Mouse (Mus musculus): ENCODE results near the gene Zfp846. TPM values are rescaled to one million over a fixed set of nuclear protein-coding genes. Genes with fewer than 3 reads are reported as not detected.
"Not testable (repeated sequence)": the region's sequence is repeated elsewhere in the genome, so short reads cannot be mapped to it uniquely, and the experiment has no call there.

The Zfp846 gene
- polyA plus RNA-seq, 1 experiment = 1.7 TPM

DNA sequence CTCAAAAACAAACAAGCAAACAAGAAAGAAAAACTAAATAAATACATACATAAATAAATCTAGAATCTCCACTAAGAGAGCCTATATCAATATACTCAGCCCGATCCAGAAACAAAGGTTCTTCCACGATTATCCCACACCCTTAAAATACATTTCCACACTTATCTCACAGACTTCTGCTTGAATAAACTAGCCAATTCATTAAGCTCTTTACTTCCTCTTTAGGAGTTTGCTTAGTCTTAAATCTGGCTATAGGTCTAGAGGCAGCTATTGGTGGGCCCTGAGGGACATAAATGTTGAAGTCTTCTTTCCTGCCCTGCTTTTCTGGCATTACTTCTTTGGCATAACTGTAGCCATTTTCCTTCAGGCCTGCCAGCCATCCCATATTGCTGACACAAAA, 50.2 kb downstream of the Zfp846 start:
- Histone ChIP-seq H3K36me3 (ENCODE audit: control insufficient read depth, insufficient read depth) (no peaks in the 10 kb centered on the region), H3K27me3 (ENCODE audit: control insufficient read depth, insufficient read depth, insufficient read length) (no peaks in the 10 kb centered on the region), H3K79me2 (ENCODE audit: control insufficient read depth, insufficient read depth) (no peaks in the 10 kb centered on the region), H3K4me3 (no peak overlapping the region), H3K4me2 (ENCODE audit: low read depth) (no peak overlapping the region), H3ac (ENCODE audit: control insufficient read depth, insufficient read length) (no peak overlapping the region)
- no peak for TF ChIP-seq CEBPB (IDR thresholded peaks at IDR 0.05; ENCODE audit: insufficient read depth, poor library complexity, severe bottlenecking)
- no peak for TF ChIP-seq USF1 (IDR thresholded peaks at IDR 0.05; ENCODE audit: low read depth)
- no peak for TF ChIP-seq TCF3 (IDR thresholded peaks at IDR 0.05; ENCODE audit: insufficient read length, low read depth)
- no peak for TF ChIP-seq POLR2AphosphoS2 (IDR thresholded peaks at IDR 0.05; ENCODE audit: insufficient read length, low read depth)
- TF ChIP-seq MYOD1 (IDR thresholded peaks at IDR 0.05; ENCODE audit: control insufficient read depth in 1 of 3, insufficient read length in 2 of 3, low read depth in 2 of 3) = no peak
- TF ChIP-seq POLR2A (IDR thresholded peaks at IDR 0.05; ENCODE audit: insufficient read length, low read depth) = no peak
- TF ChIP-seq REST (IDR thresholded peaks at IDR 0.05; ENCODE audit: insufficient read depth, insufficient read length) = no peak
- TF ChIP-seq E2F4 (IDR thresholded peaks at IDR 0.05; ENCODE audit: insufficient read depth) = no peak
- no peak for TF ChIP-seq MAX (IDR thresholded peaks at IDR 0.05; ENCODE audit: low read depth)

DNA sequence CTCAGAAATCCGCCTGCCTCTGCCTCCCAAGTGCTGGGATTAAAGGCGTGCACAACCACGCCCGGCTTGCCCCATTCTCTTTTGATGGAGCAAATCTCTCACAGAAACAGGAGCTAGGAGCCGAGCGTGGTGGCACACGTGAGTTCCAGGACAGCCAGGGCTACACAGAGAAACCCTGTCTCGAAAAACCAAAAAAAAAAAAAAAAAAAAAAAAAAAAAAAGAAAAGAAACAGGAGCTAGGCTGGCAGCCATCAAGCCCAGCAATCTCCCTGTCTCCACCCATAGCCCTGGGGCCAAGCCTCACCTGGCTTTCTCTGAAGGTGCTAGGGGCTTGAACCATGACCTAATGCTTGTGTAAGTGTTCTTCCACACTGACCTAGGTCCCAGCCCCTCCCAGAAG, 54.6 kb downstream of the Zfp846 start:
- not testable (repeated sequence) for H3K27me3 ChIP-seq (ENCODE audit: control insufficient read depth, insufficient read depth, insufficient read length); H3K4me2 ChIP-seq (ENCODE audit: low read depth); H3ac ChIP-seq (ENCODE audit: control insufficient read depth, insufficient read length); H3K36me3 ChIP-seq (ENCODE audit: control insufficient read depth, insufficient read depth); H3K4me3 ChIP-seq
- H3K79me2 ChIP-seq (ENCODE audit: control insufficient read depth, insufficient read depth) = peaks cover 14% of the 10 kb centered on the region

DNA sequence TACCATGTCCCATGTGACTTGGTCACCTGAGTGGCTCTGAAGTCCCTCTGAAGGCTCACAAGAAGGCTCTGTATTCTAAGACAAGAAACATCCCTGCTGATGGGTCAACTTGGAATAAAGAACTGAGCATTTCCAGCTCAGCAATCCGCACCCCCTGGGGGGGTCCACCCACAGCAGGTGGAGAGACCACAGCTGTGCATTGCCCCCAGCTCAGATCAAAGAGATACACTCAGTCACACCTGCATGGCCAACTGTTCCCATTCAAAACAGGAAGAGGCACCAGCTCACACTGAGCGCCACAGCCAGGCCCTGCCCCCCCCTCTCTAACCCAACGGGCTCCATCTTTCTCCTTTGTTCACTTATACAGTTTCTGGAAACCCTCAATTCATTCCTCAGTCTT, 55.2 kb downstream of the Zfp846 start:
- Histone ChIP-seq H3K27me3 (ENCODE audit: control insufficient read depth, insufficient read depth, insufficient read length) (no peaks in the 10 kb centered on the region), H3K36me3 (ENCODE audit: control insufficient read depth, insufficient read depth) (no peaks in the 10 kb centered on the region), H3K4me2 (ENCODE audit: low read depth) (no peak overlapping the region), H3K79me2 (ENCODE audit: control insufficient read depth, insufficient read depth) (peaks cover 19% of the 10 kb centered on the region), H3K4me3 (no peak overlapping the region), H3ac (ENCODE audit: control insufficient read depth, insufficient read length) (no peak overlapping the region)
- TF ChIP-seq USF1 (IDR thresholded peaks at IDR 0.05; ENCODE audit: low read depth) = no peak
- no peak for TF ChIP-seq E2F4 (IDR thresholded peaks at IDR 0.05; ENCODE audit: insufficient read depth)
- TF ChIP-seq TCF3 (IDR thresholded peaks at IDR 0.05; ENCODE audit: insufficient read length, low read depth) = no peak
- no peak for TF ChIP-seq TCF12 (IDR thresholded peaks at IDR 0.05; ENCODE audit: insufficient read depth, poor library complexity, severe bottlenecking)
- no peak for TF ChIP-seq POLR2A (IDR thresholded peaks at IDR 0.05; ENCODE audit: insufficient read length, low read depth)
- no peak for TF ChIP-seq MYOD1 (IDR thresholded peaks at IDR 0.05; ENCODE audit: control insufficient read depth in 1 of 3, insufficient read length in 2 of 3, low read depth in 2 of 3)

DNA sequence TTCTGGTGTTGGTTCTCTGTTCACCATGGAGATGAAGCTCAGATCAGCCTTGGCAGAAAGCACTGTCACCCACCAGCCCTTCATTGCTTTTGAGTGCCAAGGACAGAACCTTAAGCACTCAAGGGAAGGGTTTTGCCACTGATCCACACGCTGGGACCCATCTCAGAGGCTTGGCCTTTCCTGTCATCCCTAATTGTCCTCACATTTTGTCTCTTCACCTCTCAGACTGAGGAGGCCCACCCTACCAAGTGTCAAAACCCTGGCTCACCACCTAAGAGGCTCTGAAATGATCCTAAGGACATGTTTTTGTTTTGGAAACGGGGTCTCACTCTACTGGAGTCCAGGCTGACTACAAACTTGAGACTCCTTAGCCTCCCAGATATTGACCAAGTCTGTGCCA, 55.7 kb downstream of the Zfp846 start:
- Histone ChIP-seq H3K36me3 (ENCODE audit: control insufficient read depth, insufficient read depth) (no peaks in the 10 kb centered on the region), H3K27me3 (ENCODE audit: control insufficient read depth, insufficient read depth, insufficient read length) (no peaks in the 10 kb centered on the region), H3K79me2 (ENCODE audit: control insufficient read depth, insufficient read depth) (peaks cover 25% of the 10 kb centered on the region), H3ac (ENCODE audit: control insufficient read depth, insufficient read length) (no peak overlapping the region), H3K4me2 (ENCODE audit: low read depth) (no peak overlapping the region), H3K4me3 (no peak overlapping the region)
- TF ChIP-seq POLR2AphosphoS2 (IDR thresholded peaks at IDR 0.05; ENCODE audit: insufficient read length, low read depth) (no peak), SRF (IDR thresholded peaks at IDR 0.05; ENCODE audit: control insufficient read depth, insufficient read length, low read depth) (no peak), REST (IDR thresholded peaks at IDR 0.05; ENCODE audit: insufficient read depth, insufficient read length) (no peak), E2F4 (IDR thresholded peaks at IDR 0.05; ENCODE audit: insufficient read depth) (no peak), MAX (IDR thresholded peaks at IDR 0.05; ENCODE audit: low read depth) (no peak)

DNA sequence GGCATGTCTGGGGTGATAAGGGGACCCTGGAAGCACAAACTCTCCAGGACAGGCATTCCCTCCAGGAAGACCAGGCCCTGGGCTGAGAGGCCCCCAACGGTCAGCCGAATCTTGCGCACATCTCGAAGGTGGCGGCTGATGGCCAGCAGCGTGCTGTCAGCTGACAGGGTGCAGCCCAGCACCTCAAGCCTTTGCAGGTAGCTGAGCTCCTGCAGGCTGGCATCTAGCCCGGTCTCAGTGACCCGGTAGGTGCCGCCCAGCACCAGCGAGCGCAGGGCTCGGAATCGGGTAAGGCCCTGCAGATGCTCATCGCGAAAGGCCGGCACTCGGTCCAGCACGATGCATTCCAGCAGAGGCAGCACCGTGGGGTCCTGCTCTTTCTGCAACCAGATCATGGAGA, 57.5 kb downstream of the Zfp846 start:
- Histone ChIP-seq H3K4me2 (ENCODE audit: low read depth) (no peak overlapping the region), H3K4me3 (no peak overlapping the region), H3K79me2 (ENCODE audit: control insufficient read depth, insufficient read depth) (peaks cover 29% of the 10 kb centered on the region), H3K36me3 (ENCODE audit: control insufficient read depth, insufficient read depth) (no peaks in the 10 kb centered on the region), H3ac (ENCODE audit: control insufficient read depth, insufficient read length) (no peak overlapping the region), H3K27me3 (ENCODE audit: control insufficient read depth, insufficient read depth, insufficient read length) (no peaks in the 10 kb centered on the region)
- no peak for TF ChIP-seq E2F4 (IDR thresholded peaks at IDR 0.05; ENCODE audit: insufficient read depth)
- TF ChIP-seq USF1 (IDR thresholded peaks at IDR 0.05; ENCODE audit: low read depth) = no peak
- no peak for TF ChIP-seq MAX (IDR thresholded peaks at IDR 0.05; ENCODE audit: low read depth)
- no peak for TF ChIP-seq TCF12 (IDR thresholded peaks at IDR 0.05; ENCODE audit: insufficient read depth, poor library complexity, severe bottlenecking)
- TF ChIP-seq POLR2A (IDR thresholded peaks at IDR 0.05; ENCODE audit: insufficient read length, low read depth) = no peak
- no peak for TF ChIP-seq CEBPB (IDR thresholded peaks at IDR 0.05; ENCODE audit: insufficient read depth, poor library complexity, severe bottlenecking)

DNA sequence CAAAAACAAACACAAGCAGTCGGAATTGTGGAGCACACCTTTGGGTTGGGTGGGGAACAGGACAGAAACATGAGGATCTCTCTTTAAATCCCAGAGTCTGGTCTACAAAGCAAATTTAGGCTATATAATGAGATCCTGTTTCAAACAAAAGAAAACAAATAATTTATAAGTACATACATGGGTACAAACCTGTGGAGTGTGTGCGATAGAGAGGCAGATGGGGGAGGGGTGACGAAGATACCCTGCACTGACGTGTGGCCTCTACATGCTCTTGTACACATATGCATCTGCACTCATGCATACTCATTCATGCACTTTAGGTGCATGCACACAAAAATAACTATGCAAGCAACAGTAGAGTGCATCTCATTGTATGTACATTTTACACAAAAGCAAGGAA, 58.4 kb downstream of the Zfp846 start:
- Histone ChIP-seq H3K4me3 (no peak overlapping the region), H3K79me2 (ENCODE audit: control insufficient read depth, insufficient read depth) (peaks cover 38% of the 10 kb centered on the region), H3K27me3 (ENCODE audit: control insufficient read depth, insufficient read depth, insufficient read length) (no peaks in the 10 kb centered on the region), H3K4me2 (ENCODE audit: low read depth) (no peak overlapping the region), H3ac (ENCODE audit: control insufficient read depth, insufficient read length) (no peak overlapping the region), H3K36me3 (ENCODE audit: control insufficient read depth, insufficient read depth) (no peaks in the 10 kb centered on the region)
- no peak for TF ChIP-seq POLR2A (IDR thresholded peaks at IDR 0.05; ENCODE audit: insufficient read length, low read depth)
- TF ChIP-seq MYOG (IDR thresholded peaks at IDR 0.05; ENCODE audit: control insufficient read depth in 1 of 3, insufficient read depth in 1 of 3, insufficient read length in 2 of 3, low read depth in 2 of 3) = no peak
- TF ChIP-seq TCF3 (IDR thresholded peaks at IDR 0.05; ENCODE audit: insufficient read length, low read depth) = no peak
- TF ChIP-seq POLR2AphosphoS2 (IDR thresholded peaks at IDR 0.05; ENCODE audit: insufficient read length, low read depth) = no peak
- TF ChIP-seq MAX (IDR thresholded peaks at IDR 0.05; ENCODE audit: low read depth) = no peak
- TF ChIP-seq REST (IDR thresholded peaks at IDR 0.05; ENCODE audit: insufficient read depth, insufficient read length) = no peak
- no peak for TF ChIP-seq E2F4 (IDR thresholded peaks at IDR 0.05; ENCODE audit: insufficient read depth)
- no peak for TF ChIP-seq SRF (IDR thresholded peaks at IDR 0.05; ENCODE audit: control insufficient read depth, insufficient read length, low read depth)
- no peak for TF ChIP-seq CEBPB (IDR thresholded peaks at IDR 0.05; ENCODE audit: insufficient read depth, poor library complexity, severe bottlenecking)
- no peak for TF ChIP-seq USF1 (IDR thresholded peaks at IDR 0.05; ENCODE audit: low read depth)
- no peak for TF ChIP-seq MYOD1 (IDR thresholded peaks at IDR 0.05; ENCODE audit: control insufficient read depth in 1 of 3, insufficient read length in 2 of 3, low read depth in 2 of 3)
- TF ChIP-seq TCF12 (IDR thresholded peaks at IDR 0.05; ENCODE audit: insufficient read depth, poor library complexity, severe bottlenecking) = no peak
